Mouse (Mus musculus) central nervous system, embryonic 18 days (tissue): ENCODE measurements around the gene Gsta2. TPM values are rescaled to one million over a fixed set of nuclear protein-coding genes. Genes with fewer than 3 reads are reported as not detected.

Experiments used
- polyA plus RNA-seq: library from polyadenylated mRNA; depleted of rRNA; stranded (reverse); fragments of >200 nt; gene quantifications from 2 replicates; pipeline ENCODE4 v1.2.3, GENCODE M21; 2012; rRNA removed

Gene Gsta2
- not detected in 2 replicates for polyA plus RNA-seq

DNA sequence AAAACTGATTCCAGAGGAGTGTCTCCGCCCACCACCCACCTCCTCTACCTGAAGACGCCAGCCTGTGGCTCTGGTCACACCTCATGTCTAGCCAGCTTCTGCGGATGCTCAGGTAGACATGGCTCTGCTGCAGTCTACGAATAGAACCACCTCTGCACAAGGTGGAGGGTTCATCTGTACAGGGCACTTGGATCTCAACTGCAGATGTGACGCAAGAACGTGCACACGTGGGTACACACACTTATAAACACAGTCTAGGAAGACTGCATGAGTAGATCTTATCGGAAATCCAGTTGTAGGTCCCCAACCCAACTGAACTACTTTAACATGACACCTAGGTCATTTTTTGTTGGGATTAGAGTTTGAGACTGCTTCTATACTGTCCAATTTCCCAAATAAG lies at the start of gene Gsta2:
Gene Gsta2 (minus strand): TSS at position 178 of the 400 bp plus-strand sequence.

DNA sequence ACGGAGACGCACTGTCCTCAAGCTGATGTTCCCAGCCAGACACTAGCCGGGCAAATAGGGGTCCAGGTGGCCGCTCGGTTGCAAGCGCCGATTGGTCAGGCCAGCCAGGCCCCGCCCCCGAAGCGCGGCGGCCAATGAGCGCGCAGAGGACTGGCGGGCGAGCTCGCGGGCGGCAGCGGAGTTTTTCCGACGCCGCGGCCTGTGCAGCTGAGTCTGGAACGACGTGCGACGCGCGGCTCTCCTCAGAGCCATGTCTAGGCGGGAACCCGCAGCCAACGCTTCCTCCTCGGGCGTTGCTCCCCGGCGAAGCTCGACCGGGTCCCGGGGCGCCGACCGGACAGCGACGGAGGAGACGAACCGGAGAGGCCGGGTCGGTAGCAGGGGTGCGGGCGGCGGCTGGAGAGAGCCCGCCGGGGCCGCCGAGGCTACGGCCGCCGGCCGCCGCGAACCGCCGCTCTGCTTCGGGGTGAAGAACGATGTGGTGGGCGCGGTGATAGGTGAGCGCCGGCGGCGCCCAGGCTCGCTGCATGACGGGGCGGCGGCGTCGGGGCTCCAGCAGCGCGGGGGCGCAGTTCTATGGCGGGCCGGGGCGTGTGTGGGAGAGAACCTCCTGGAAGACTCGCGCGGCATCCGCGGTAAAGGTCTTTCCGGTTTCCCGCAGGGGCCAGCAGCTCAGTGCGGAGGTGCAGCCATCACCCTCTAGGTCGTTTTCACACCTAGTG lies 40.2 kb upstream of the Gsta2 start, which contains the start of gene Ddx43:
Gene Ddx43 (plus strand): TSS at position 148 of the 722 bp plus-strand sequence.

GRCm38 (mm10) chr9:78378113-78378785 lies 22.7 kb upstream of the Gsta2 start, which contains the start of gene Ooep:
Gene Ooep, minus strand, starts transcription at chr9:78378725.

DNA sequence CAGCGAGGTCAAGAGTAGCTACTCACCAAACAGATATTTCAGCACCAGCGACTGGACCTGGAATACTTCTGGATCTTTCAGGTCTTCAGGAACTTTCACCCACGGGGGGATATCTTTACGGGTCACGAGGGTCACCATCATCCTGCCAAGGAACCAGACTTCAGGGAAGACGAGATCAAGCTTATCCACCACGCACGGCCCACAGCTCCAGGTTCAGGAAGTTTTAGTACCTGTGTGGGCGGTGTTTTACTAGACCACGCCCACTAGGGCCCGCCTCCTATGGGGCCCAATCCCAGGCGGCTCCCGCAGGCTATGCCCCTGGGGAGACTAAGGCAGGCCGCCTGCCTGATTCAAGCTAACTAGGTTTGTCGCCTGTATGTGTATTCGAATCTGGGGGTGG lies 12.4 kb upstream of the Gsta2 start, which contains the start of gene Dppa5a:
Gene Dppa5a (minus strand): TSS at position 219 of the 400 bp plus-strand sequence.

DNA sequence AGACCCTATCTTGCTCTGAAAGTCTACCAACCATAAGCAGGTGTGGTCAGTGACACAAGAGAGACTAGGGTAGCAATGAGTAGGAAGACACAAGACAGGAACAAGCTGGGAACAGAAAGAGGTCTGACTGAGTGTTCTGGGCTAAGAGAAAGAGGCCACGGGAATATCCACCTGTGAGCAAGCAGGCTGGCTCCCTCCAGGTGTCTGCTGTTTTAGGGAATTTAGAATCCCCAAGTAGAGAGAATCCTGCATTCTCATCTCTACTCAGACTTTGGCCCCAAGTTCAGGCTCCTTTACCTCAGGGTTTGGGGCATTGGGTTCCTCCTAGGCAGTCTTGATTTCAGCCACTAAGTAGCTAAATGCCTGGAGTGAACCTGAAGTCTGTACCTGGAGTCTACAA lies 28.3 kb downstream of the Gsta2 start, which contains the start of gene Omt2b:
Gene Omt2b (plus strand): TSS at position 301 of the 400 bp plus-strand sequence.

GRCm38 (mm10) chr9:78314696-78315095 lies 40.9 kb downstream of the Gsta2 start, which contains the start of gene Omt2a:
Gene Omt2a, minus strand, starts transcription at chr9:78314796.

GRCm38 (mm10) chr9:78289723-78290122 lies 65.9 kb downstream of the Gsta2 start, which contains the start of gene Gm10639:
Gene Gm10639, plus strand, starts transcription at chr9:78289923.

Other genes starting within 250 kb of the Gsta2 start
- 87.3 and 87.4 TPM in 2 replicates for gene Fbxo9, start 246.7 kb downstream of the Gsta2 start, polyA plus RNA-seq
- 40.4 and 40.8 TPM in 2 replicates for gene Ick, start 246.6 kb downstream of the Gsta2 start, polyA plus RNA-seq
- gene Gsta4, start 173.0 kb downstream of the Gsta2 start, polyA plus RNA-seq = 10.6 and 16.4 TPM in 2 replicates
- not detected in 2 replicates for gene Gsta1, start 125.1 kb downstream of the Gsta2 start, polyA plus RNA-seq
- not detected in 2 replicates for gene Gm3776, start 98.7 kb downstream of the Gsta2 start, polyA plus RNA-seq
- gene Gm10639, start 65.9 kb downstream of the Gsta2 start, polyA plus RNA-seq = not detected in 2 replicates
- not detected in 2 replicates for gene Omt2a, start 41.0 kb downstream of the Gsta2 start, polyA plus RNA-seq
- not detected in 2 replicates for gene Omt2b, start 28.2 kb downstream of the Gsta2 start, polyA plus RNA-seq
- 3.7 and 4.6 TPM in 2 replicates for gene Dppa5a, start 12.4 kb upstream of the Gsta2 start, polyA plus RNA-seq
- gene Ooep, start 22.9 kb upstream of the Gsta2 start, polyA plus RNA-seq = 3.3 and 3.5 TPM in 2 replicates
- 0.45 and 0.66 TPM in 2 replicates for gene Ddx43, start 40.0 kb upstream of the Gsta2 start, polyA plus RNA-seq
- gene Cgas, start 87.4 kb upstream of the Gsta2 start, polyA plus RNA-seq = 1.0 TPM in 2 replicates
- gene Mto1, start 92.4 kb upstream of the Gsta2 start, polyA plus RNA-seq = 26.2 and 28.5 TPM in 2 replicates
- 0.87 and 1.3 TPM in 2 replicates for gene Gm17324, start 93.0 kb upstream of the Gsta2 start, polyA plus RNA-seq
- 6,695 and 7,112 TPM in 2 replicates for gene Eef1a1, start 133.4 kb upstream of the Gsta2 start, polyA plus RNA-seq
- 10.1 and 10.2 TPM in 2 replicates for gene Slc17a5, start 232.3 kb upstream of the Gsta2 start, polyA plus RNA-seq